Mouse (Mus musculus) kidney, adult 2 months (tissue): Measurements from ENCODE around the gene Lyrm7.

Experiments
- CTCF ChIP-seq: fragments of 200-500 bp; conservative IDR thresholded peaks from 2 replicates; pipeline ENCODE4 v1.5.1; 2011; ENCODE audit warnings: low read depth, mild to moderate bottlenecking, control low read depth, low read length, moderate library complexity, mixed read lengths; ENCODE audit not compliant: insufficient read depth, insufficient read length
- POLR2A ChIP-seq: fragments of 200-500 bp; IDR thresholded peaks from one replicate; pipeline ENCODE4 v1.6.1; 2011; ENCODE audit warnings: low read depth, low read length, control low read depth

DNA sequence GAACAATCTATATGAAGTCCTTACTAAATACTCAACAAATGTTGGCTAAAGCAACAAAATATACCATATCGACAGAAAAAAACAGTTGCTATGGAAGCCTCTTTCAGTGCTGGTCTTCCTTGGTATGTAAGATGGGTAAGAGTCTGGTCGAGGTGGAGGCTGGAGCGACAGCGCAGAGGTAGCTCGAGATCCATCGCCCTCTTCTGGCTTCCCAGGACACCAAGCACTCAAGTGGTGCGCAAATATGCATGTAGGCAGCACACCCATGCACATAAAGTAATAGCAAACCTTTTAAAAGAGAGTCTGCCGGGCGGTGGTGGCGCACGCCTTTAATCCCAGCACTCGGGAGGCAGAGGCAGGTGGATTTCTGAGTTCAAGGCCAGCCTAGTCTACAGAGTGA, 9.1 kb downstream of the Lyrm7 start:
- TF ChIP-seq POLR2A (no peak), CTCF (no peak)
